Mouse (Mus musculus) testis, adult 2 months (tissue): ENCODE measurements around the gene Ftsj3.

ENCODE experiments used
- CTCF ChIP-seq: fragments of 200-500 bp; IDR thresholded peaks from 2 replicates; pipeline ENCODE4 v1.5.1; 2012; ENCODE audit warnings: low read depth, mild to moderate bottlenecking, inconsistent platforms, low read length, moderate library complexity; ENCODE audit not compliant: control insufficient read depth, insufficient read depth, insufficient replicate concordance
- POLR2A ChIP-seq: fragments of 200-500 bp; IDR thresholded peaks from 2 replicates; pipeline ENCODE4 v1.6.1; 2012; ENCODE audit warnings: low read depth, mild to moderate bottlenecking, inconsistent platforms, low read length, moderate library complexity; ENCODE audit not compliant: control insufficient read depth

DNA sequence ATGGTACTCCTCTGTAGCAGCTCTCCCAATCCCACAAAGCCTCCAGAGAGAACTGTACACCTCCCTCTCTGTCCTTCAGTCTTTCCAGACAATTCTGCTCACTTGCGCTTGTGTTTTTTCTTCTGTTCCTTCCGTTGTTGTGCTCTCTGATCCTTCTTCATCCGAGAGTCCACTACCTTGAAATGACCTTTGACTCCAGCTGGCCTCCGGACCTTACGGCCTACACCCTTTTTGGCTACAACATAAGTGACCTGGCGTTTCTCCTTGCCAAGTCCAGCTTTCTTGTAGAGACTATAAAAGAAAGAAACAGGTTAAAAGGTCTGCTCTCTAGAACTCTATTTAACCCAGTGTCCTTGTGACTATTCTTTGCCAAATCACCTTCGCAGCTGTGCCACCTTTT lies 6.6 kb downstream of the Ftsj3 start:
- TF ChIP-seq CTCF (no peak), POLR2A (no peak)
